Mouse (Mus musculus) bone marrow macrophage, adult 2 months (primary cell): ENCODE data around the gene Mark1.

ENCODE experiments used
- CTCF ChIP-seq: IDR thresholded peaks from 2 replicates; pipeline ENCODE4 v1.5.1; 2012; ENCODE audit warnings: low read depth, mild to moderate bottlenecking, low read length, moderate library complexity
- POLR2A ChIP-seq: IDR thresholded peaks from 2 replicates; pipeline ENCODE4 v1.6.1; 2012; ENCODE audit warnings: mild to moderate bottlenecking, low read depth, low read length, borderline replicate concordance

- TF ChIP-seq POLR2A, result no peak
- no peak for TF ChIP-seq CTCF
Observed at GRCm38 (mm10) chr1:184886160-184886559, 113.2 kb downstream of the Mark1 start.
